Mouse (Mus musculus): ENCODE results near the gene St7.

- no peak for TF ChIP-seq POLR2A (IDR thresholded peaks at IDR 0.05; ENCODE audit: insufficient read length, low read depth)
- TF ChIP-seq USF1 (IDR thresholded peaks at IDR 0.05; ENCODE audit: low read depth), result no peak
- no peak for TF ChIP-seq TCF12 (IDR thresholded peaks at IDR 0.05; ENCODE audit: insufficient read depth, poor library complexity, severe bottlenecking)
- TF ChIP-seq CEBPB (IDR thresholded peaks at IDR 0.05; ENCODE audit: insufficient read depth, poor library complexity, severe bottlenecking), result no peak
- TF ChIP-seq POLR2AphosphoS2 (IDR thresholded peaks at IDR 0.05; ENCODE audit: insufficient read length, low read depth), result no peak
- TF ChIP-seq MYOG (IDR thresholded peaks at IDR 0.05; ENCODE audit: control insufficient read depth in 1 of 3, insufficient read depth in 1 of 3, insufficient read length in 2 of 3, low read depth in 2 of 3), result no peak
- no peak for TF ChIP-seq MAX (IDR thresholded peaks at IDR 0.05; ENCODE audit: low read depth)
- TF ChIP-seq E2F4 (IDR thresholded peaks at IDR 0.05; ENCODE audit: insufficient read depth), result no peak
- TF ChIP-seq REST (IDR thresholded peaks at IDR 0.05; ENCODE audit: insufficient read depth, insufficient read length), result no peak
- TF ChIP-seq SRF (IDR thresholded peaks at IDR 0.05; ENCODE audit: control insufficient read depth, insufficient read length, low read depth), result no peak
Observed at GRCm38 (mm10) chr6:17669826-17670225, 22.9 kb upstream of the St7 start.
